ENCODE assay signal across 31 mouse cellular contexts in the genomic region with DNA sequence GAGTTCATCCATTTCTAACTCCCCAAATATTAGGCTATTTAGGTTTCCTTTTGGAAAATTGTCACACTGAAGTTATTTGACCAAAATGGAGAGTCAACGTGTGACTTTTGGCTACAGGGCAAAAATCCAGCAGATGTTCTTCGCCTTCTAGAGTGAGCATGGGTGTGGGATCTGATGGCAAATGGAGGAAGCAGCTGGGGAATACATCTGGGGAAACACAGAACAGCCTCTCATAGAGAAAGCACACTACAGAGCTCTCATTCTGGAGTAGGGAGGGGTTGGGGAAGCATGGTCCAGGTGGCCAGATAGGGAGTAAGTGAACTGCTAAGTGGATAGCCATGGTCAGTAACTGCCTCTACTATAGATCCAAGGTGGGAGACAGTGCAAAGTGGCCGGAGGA. TPM values are rescaled to one million over a fixed set of nuclear protein-coding genes. Genes with fewer than 3 reads are reported as not detected.
A peak's percentile ranks its signal among the peaks of the same experiment; 100 is the strongest.
DNase-seq lines count a peak whose midpoint lies in the region; ATAC-seq and TF ChIP-seq lines count a peak whose summit lies in the region.
"Had no signal": no experiment of that assay in that cellular context is flagged by ENCODE, and none has a peak within 500 bp of the region (broad histone marks: within the 10 kb centered on the region; RNA-seq: fewer than 3 reads in every experiment).

No protein-coding gene starts in this region.

- no peaks in the 10 kb centered on the region for H3K27me3 ChIP-seq in heart, adult 2 months (ENCODE audit: control insufficient read depth, insufficient read depth, low read length)
- no peaks in the 10 kb centered on the region for H3K27me3 ChIP-seq in hindbrain, embryonic 10.5 days (ENCODE audit: insufficient read depth, poor library complexity, severe bottlenecking)
- no peaks in the 10 kb centered on the region for H3K27me3 ChIP-seq in hindbrain, embryonic 13.5 days
- H3K27me3 ChIP-seq: CH12.LX; embryonic facial prominence, embryonic 12.5 days; embryonic facial prominence, embryonic 15.5 days; heart, embryonic 13.5 days; intestine, embryonic 15.5 days; kidney, embryonic 15.5 days had no signal

- no peak for ATAC-seq in hindbrain, embryonic 13.5 days (ENCODE audit: low FRiP score)
- ATAC-seq: forebrain, embryonic 16.5 days; hindbrain, embryonic 16.5 days; Patski had no signal

- DNase-seq in gastrocnemius, postnatal 25 days = peak; percentile 15
- no peak for DNase-seq in gastrocnemius, adult 8-10 months (ENCODE audit: low spot score in 2 of 2)
- no peak for DNase-seq in heart, adult 2 months
- DNase-seq in heart, postnatal 25 days (ENCODE audit: low spot score) = no peak
- DNase-seq in hindbrain, embryonic 10.5 days (ENCODE audit: low spot score) = no peak
- peak; percentile 24 to 38 for DNase-seq in heart, postnatal 10 days
- DNase-seq in urinary bladder, postnatal 10 days (ENCODE audit: low spot score) = no peak
- DNase-seq: adrenal gland, postnatal 10 days; adrenal gland, postnatal 36 days; B cell, adult 2 months; cerebellum, adult 11 months; cerebellum, adult 2 months; cerebellum, adult 9-11 months; cerebellum, postnatal 25 days; kidney, adult 11 months; kidney, adult 8-10 months; kidney, postnatal 10 days had no signal

- intact Hi-C loops in heart, adult 2 months (cut with DNase I) = loop anchor here (5.0 kb wide), 2 partner anchors 42 to 152 kb away; a partner anchor contains a TSS
- intact Hi-C loops in heart, postnatal 25 days (cut with DNase I) = loop anchor here (2.0 to 5.0 kb wide), 4 partner anchors 42 to 172 kb away; no protein-coding TSS in a partner anchor
- intact Hi-C loops in heart, postnatal 10 days (cut with DNase I) = loop anchor here (5.0 kb wide), 1 partner anchor 107 kb away; no protein-coding TSS in a partner anchor

- peak; percentile 61; the same call in 1 of the 2 replicates for TF ChIP-seq EP300 in heart, adult 2 months (IDR thresholded peaks at IDR 0.05; ENCODE audit: insufficient read depth, low read depth, low read length)

- H3K4me1 ChIP-seq in heart, adult 2 months (ENCODE audit: control insufficient read depth, insufficient read depth, low read length) = peaks cover 8% of the 10 kb centered on the region
- peaks cover 19% of the 10 kb centered on the region for H3K4me1 ChIP-seq in hindbrain, embryonic 10.5 days (replicated peaks)
- H3K4me1 ChIP-seq in hindbrain, embryonic 13.5 days (replicated peaks) = peaks cover 9% of the 10 kb centered on the region; the same call in 1 of the 2 replicates
- H3K4me1 ChIP-seq: embryonic facial prominence, embryonic 15.5 days; heart, embryonic 13.5 days; kidney, embryonic 15.5 days had no signal

- no peak overlapping the region for H3K4me2 ChIP-seq in hindbrain, embryonic 13.5 days
- H3K4me2 ChIP-seq: embryonic facial prominence, embryonic 12.5 days; embryonic facial prominence, embryonic 15.5 days; heart, embryonic 13.5 days; intestine, embryonic 15.5 days; kidney, embryonic 15.5 days had no signal

- no peaks in the 10 kb centered on the region for H3K79me2 ChIP-seq in heart, adult 2 months (replicated peaks; ENCODE audit: control insufficient read depth, insufficient read depth, low read length)

- TF ChIP-seq CTCF in heart, adult 2 months (IDR thresholded peaks at IDR 0.05) = no peak

- H3K4me3 ChIP-seq in heart, adult 2 months = no peak overlapping the region
- no peak overlapping the region for H3K4me3 ChIP-seq in hindbrain, embryonic 10.5 days
- no peak overlapping the region for H3K4me3 ChIP-seq in hindbrain, embryonic 13.5 days
- H3K4me3 ChIP-seq: embryonic facial prominence, embryonic 12.5 days; embryonic facial prominence, embryonic 15.5 days; heart, embryonic 13.5 days; intestine, embryonic 15.5 days; kidney, embryonic 15.5 days had no signal

- H3K9ac ChIP-seq in heart, adult 2 months (ENCODE audit: low read depth, low read length) = no peak overlapping the region
- no peak overlapping the region for H3K9ac ChIP-seq in hindbrain, embryonic 13.5 days
- H3K9ac ChIP-seq: embryonic facial prominence, embryonic 12.5 days; embryonic facial prominence, embryonic 15.5 days; heart, embryonic 13.5 days; intestine, embryonic 15.5 days; kidney, embryonic 15.5 days had no signal

- no peak for TF ChIP-seq POLR2A in heart, adult 2 months (IDR thresholded peaks at IDR 0.05; ENCODE audit: insufficient read depth, low read depth, low read length)

- H3K36me3 ChIP-seq in heart, adult 2 months (ENCODE audit: control insufficient read depth, insufficient read depth, low read length) = no peaks in the 10 kb centered on the region
- H3K36me3 ChIP-seq in hindbrain, embryonic 10.5 days = no peaks in the 10 kb centered on the region
- no peaks in the 10 kb centered on the region for H3K36me3 ChIP-seq in hindbrain, embryonic 13.5 days
- H3K36me3 ChIP-seq: embryonic facial prominence, embryonic 12.5 days; embryonic facial prominence, embryonic 15.5 days; G1E; heart, embryonic 13.5 days; intestine, embryonic 15.5 days; kidney, embryonic 15.5 days had no signal

- no peaks in the 10 kb centered on the region for H3K9me3 ChIP-seq in hindbrain, embryonic 10.5 days
- no peaks in the 10 kb centered on the region for H3K9me3 ChIP-seq in hindbrain, embryonic 13.5 days
- H3K9me3 ChIP-seq: embryonic facial prominence, embryonic 12.5 days; embryonic facial prominence, embryonic 15.5 days; G1E; heart, embryonic 13.5 days; intestine, embryonic 15.5 days; kidney, embryonic 15.5 days had no signal

- H3K27ac ChIP-seq in heart, adult 2 months = peak overlapping the region; percentile 8
- H3K27ac ChIP-seq in hindbrain, embryonic 10.5 days = peak overlapping the region; percentile 16; the same call in 1 of the 2 replicates
- H3K27ac ChIP-seq in hindbrain, embryonic 13.5 days = no peak overlapping the region; the same call in 1 of the 2 replicates
- H3K27ac ChIP-seq: embryonic facial prominence, embryonic 12.5 days; embryonic facial prominence, embryonic 15.5 days; intestine, embryonic 15.5 days; kidney, embryonic 15.5 days had no signal

- 50% methylated on average over 3 of the region's 3 CpGs for WGBS in heart, adult 2 months
- 84% methylated on average over 3 of the region's 3 CpGs for WGBS in hindbrain, embryonic 10.5 days
- WGBS in hindbrain, embryonic 13.5 days = 89% methylated on average over 3 of the region's 3 CpGs

RNA-seq across cellular contexts. Expression of a gene that starts 50.6 kb away (rescaled TPM):
- total RNA-seq in gastrocnemius, postnatal 25 days (2021) = not detected
- total RNA-seq in gastrocnemius, adult 8-10 months (2022) = not detected
- not detected for total RNA-seq in heart, adult 2 months (2021)
- 0.26 TPM in 1 of 2 replicates, not detected in the other for polyA plus RNA-seq in heart, adult 2 months (2012; rRNA removed)
- total RNA-seq in heart, postnatal 25 days (2021) = under 1 TPM in 1 of 2 experiments, not detected in 1; 0.36 TPM
- polyA plus RNA-seq in hindbrain, embryonic 10.5 days (2016; fragmentation: Nextera tagmentation; extraction: Ambion mirVana) = not detected in 2 replicates
- 0.21 and 0.61 TPM in 2 replicates for polyA plus RNA-seq in hindbrain, embryonic 13.5 days (2015; fragmentation: Nextera tagmentation; extraction: Ambion mirVana)
- under 1 TPM in 1 of 2 experiments, not detected in 1; 0.79 TPM for total RNA-seq in heart, postnatal 10 days (2021)
- total RNA-seq: adrenal gland, postnatal 36 days; CH12.LX; common myeloid progenitor, adult 5-6 weeks; hematopoietic stem cell, adult 5-6 weeks had no signal
- polyA plus RNA-seq: forebrain, embryonic 11.5 days; G1E; Patski had no signal

Comparison
In these comparisons a context has a peak if more than half of its experiments do, and no peak if none do; other contexts are left out.
1. DNase-seq: peak in gastrocnemius, postnatal 25 days (single experiment) and heart, postnatal 10 days (2 of 2); none in gastrocnemius, adult 8-10 months (0 of 2), heart, adult 2 months (0 of 2), heart, postnatal 25 days (single experiment), hindbrain, embryonic 10.5 days (single experiment) and urinary bladder, postnatal 10 days (single experiment).